Mouse (Mus musculus) forebrain, embryonic 12.5 days (tissue): Measurements from ENCODE around the gene Mkrn2. TPM values are rescaled to one million over a fixed set of nuclear protein-coding genes. Genes with fewer than 3 reads are reported as not detected.

Experiments used
- ATAC-seq: fragments of 200-750 bp; cut with Nextera tagmentation; 2 replicates; pipeline ENCODE4 v1.8.0; 2017; ENCODE audit warnings: moderate TSS enrichment; ENCODE audit not compliant: low FRiP score
- H3K27ac ChIP-seq: fragments of 300-500 bp; sonication (generic); 2 replicates; pipeline ENCODE4 v1.5.1; 2016; ENCODE audit warnings: mild to moderate bottlenecking
- H3K27me3 ChIP-seq: fragments of 300-500 bp; sonication (generic); 2 replicates; pipeline ENCODE4 v1.6.1; 2016; ENCODE audit warnings: mild to moderate bottlenecking
- H3K36me3 ChIP-seq: fragments of 300-500 bp; sonication (generic); replicated peaks from 2 replicates; pipeline ENCODE4 v1.6.1; 2016; ENCODE audit warnings: mild to moderate bottlenecking
- H3K4me1 ChIP-seq: fragments of 300-500 bp; sonication (generic); 2 replicates; pipeline ENCODE4 v1.6.1; 2016
- H3K4me2 ChIP-seq: fragments of 300-500 bp; sonication (generic); 2 replicates; pipeline ENCODE4 v1.6.1; 2016; ENCODE audit warnings: mild to moderate bottlenecking, moderate library complexity
- H3K4me3 ChIP-seq: fragments of 300-500 bp; sonication (generic); replicated peaks from 2 replicates; pipeline ENCODE4 v1.5.1; 2016; ENCODE audit warnings: mild to moderate bottlenecking
- H3K9ac ChIP-seq: fragments of 300-500 bp; sonication (generic); 2 replicates; pipeline ENCODE4 v1.6.1; 2016; ENCODE audit warnings: mild to moderate bottlenecking
- H3K9me3 ChIP-seq: fragments of 300-500 bp; sonication (generic); 2 replicates; pipeline ENCODE4 v1.6.1; 2016
- WGBS: fragments of 180-500 bp; shearing (Covaris S2); methylation state at CpG from one replicate; pipeline ENCODE4 v1.1.7; 2016; 5-methylcytosine and 5-hydroxymethylcytosine counted together
- polyA plus RNA-seq: library from polyadenylated mRNA; unstranded; fragments of >200 nt; fragmentation: Nextera tagmentation; extraction: Ambion mirVana; gene quantifications from 2 replicates; pipeline ENCODE4 v1.2.1, GENCODE M21; 2016

Mkrn2 gene
- polyA plus RNA-seq, 1 experiment from 2014 or later = 28.2 TPM

GRCm38 (mm10) chr6:115584176-115584575 lies 17.5 kb upstream of the Mkrn2 start:
- H3K9me3 ChIP-seq = no peaks in the 10 kb centered on the region
- no peak overlapping the region for H3K27ac ChIP-seq
- H3K4me2 ChIP-seq = no peak overlapping the region
- no peaks in the 10 kb centered on the region for H3K27me3 ChIP-seq
- WGBS = 82% methylated on average over 3 of the region's 3 CpGs
- no peak overlapping the region for H3K4me3 ChIP-seq
- peaks cover 15% of the 10 kb centered on the region for H3K36me3 ChIP-seq
- ATAC-seq = no peak
- H3K4me1 ChIP-seq = no peaks in the 10 kb centered on the region
- no peak overlapping the region for H3K9ac ChIP-seq

DNA sequence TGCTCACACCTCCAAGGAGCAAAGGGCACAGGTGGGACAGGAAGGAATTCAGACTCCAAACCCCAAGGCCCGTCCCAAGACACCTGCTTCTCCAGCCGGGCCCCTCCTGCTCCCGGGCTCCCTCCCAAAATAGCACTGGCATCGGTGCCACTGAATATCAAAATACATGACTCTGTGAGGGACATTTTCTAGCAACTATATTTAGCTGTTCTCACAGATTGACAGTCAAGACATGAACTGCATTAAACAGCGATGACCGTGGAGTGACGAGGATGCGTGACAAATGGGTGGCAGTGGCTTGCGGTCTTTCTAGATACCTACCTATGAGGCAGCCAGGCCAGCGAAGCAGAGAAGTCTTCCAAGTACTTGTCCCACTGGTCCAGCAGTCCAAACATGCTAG lies 15.4 kb upstream of the Mkrn2 start:
- H3K4me1 ChIP-seq = no peaks in the 10 kb centered on the region
- no peak for ATAC-seq
- no peak overlapping the region for H3K9ac ChIP-seq
- H3K36me3 ChIP-seq = peaks cover 4% of the 10 kb centered on the region; the same call in 1 of the 2 replicates
- no peaks in the 10 kb centered on the region for H3K27me3 ChIP-seq
- WGBS = 92% methylated on average over 10 of the region's 10 CpGs
- H3K4me3 ChIP-seq = no peak overlapping the region
- no peaks in the 10 kb centered on the region for H3K9me3 ChIP-seq
- no peak overlapping the region for H3K4me2 ChIP-seq
- no peak overlapping the region for H3K27ac ChIP-seq

DNA sequence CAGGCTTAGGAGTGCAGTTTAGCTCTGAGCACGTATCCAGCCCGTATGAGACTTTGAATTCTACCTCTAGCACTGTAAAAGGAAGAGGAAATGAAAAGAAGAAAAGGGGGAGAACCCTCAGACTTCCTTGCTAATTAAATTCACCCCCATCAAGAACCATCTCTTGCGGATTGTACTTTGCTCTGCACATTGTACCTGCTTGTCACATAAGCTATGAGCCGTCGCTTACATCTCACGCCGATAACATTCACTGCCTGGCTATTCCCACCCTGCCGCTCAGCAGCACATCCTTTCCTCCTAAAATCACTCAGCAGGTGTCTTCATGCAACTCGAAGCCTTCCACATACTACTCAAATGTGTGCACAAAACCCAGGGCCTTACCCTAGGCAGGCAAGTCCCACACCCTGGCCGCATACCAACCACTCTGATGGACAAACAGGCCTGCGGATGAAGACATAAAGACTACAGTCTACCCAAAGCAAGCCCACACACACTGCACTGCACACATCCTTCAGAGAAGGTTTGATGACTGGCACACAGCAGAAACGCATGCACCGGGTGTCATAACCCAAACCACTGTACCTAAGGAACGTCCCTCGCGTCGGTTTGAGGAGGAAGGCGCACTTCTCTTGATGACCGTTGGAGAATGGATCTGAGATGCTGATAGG lies 9.9 kb upstream of the Mkrn2 start:
- ATAC-seq = no peak
- Histone ChIP-seq H3K4me2 (no peak overlapping the region), H3K4me1 (no peaks in the 10 kb centered on the region), H3K36me3 (no peaks in the 10 kb centered on the region), H3K27ac (no peak overlapping the region), H3K9ac (no peak overlapping the region), H3K9me3 (no peaks in the 10 kb centered on the region), H3K4me3 (no peak overlapping the region), H3K27me3 (no peaks in the 10 kb centered on the region; the same call in 1 of the 2 replicates)
- 90% methylated on average over 19 of the region's 19 CpGs for WGBS

- H3K27ac ChIP-seq = no peak within 1 kb of the TSS
- H3K9me3 ChIP-seq = no peaks in the 10 kb centered on the region
- H3K4me2 ChIP-seq = no peak within 1 kb of the TSS
- H3K9ac ChIP-seq = no peak within 1 kb of the TSS
- H3K36me3 ChIP-seq = no peaks in the 10 kb centered on the region
- no peaks in the 10 kb centered on the region; the same call in 1 of the 2 replicates for H3K27me3 ChIP-seq
- WGBS = 72% methylated on average over 5 of the region's 5 CpGs
- no peak within 1 kb of the TSS for H3K4me3 ChIP-seq
- no peak for ATAC-seq
- H3K4me1 ChIP-seq = no peaks in the 10 kb centered on the region
These were observed 9.2 kb upstream of the Mkrn2 start, which contains the start of gene Mkrn2os for GRCm38 (mm10) chr6:115592458-115592857. Mkrn2os (minus strand) TSS chr6:115592576.

GRCm38 (mm10) chr6:115593252-115593651 lies 8.4 kb upstream of the Mkrn2 start:
- H3K4me3 ChIP-seq = no peak overlapping the region
- H3K27ac ChIP-seq = no peak overlapping the region
- no peaks in the 10 kb centered on the region for H3K4me1 ChIP-seq
- 84% methylated on average over 4 of the region's 4 CpGs for WGBS
- no peaks in the 10 kb centered on the region; the same call in 1 of the 2 replicates for H3K27me3 ChIP-seq
- no peaks in the 10 kb centered on the region for H3K9me3 ChIP-seq
- ATAC-seq = no peak
- no peak overlapping the region for H3K4me2 ChIP-seq
- H3K9ac ChIP-seq = no peak overlapping the region
- H3K36me3 ChIP-seq = no peaks in the 10 kb centered on the region

DNA sequence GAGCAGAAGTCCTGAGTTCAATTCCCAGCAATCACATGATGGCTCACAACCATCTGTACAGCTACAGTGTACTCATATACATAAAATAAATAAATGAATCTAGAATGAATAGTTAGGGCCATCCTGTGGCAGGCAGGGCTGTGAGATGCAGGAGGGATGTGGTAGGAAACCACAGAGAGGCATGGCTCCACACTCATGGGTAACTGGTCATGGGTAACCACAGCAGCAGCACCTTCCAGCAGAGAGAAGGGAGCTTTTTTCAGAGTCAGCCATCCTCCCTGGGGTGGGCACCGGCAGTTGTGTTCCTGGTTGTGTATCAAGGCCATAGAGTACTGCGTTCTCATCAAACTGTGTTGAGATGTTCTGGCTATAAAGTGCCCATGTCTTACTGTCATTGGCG lies 7.2 kb upstream of the Mkrn2 start:
- no peak overlapping the region for H3K27ac ChIP-seq
- H3K4me1 ChIP-seq = no peaks in the 10 kb centered on the region
- 95% methylated on average over 3 of the region's 3 CpGs for WGBS
- H3K4me3 ChIP-seq = no peak overlapping the region
- no peak overlapping the region for H3K4me2 ChIP-seq
- no peaks in the 10 kb centered on the region for H3K36me3 ChIP-seq
- H3K9ac ChIP-seq = no peak overlapping the region
- no peaks in the 10 kb centered on the region for H3K9me3 ChIP-seq
- ATAC-seq = no peak
- H3K27me3 ChIP-seq = no peaks in the 10 kb centered on the region; the same call in 1 of the 2 replicates

GRCm38 (mm10) chr6:115595667-115596066 lies 6.0 kb upstream of the Mkrn2 start:
- no peak for ATAC-seq
- WGBS = 71% methylated on average over 3 of the region's 3 CpGs

GRCm38 (mm10) chr6:115601322-115601714 lies 384 bp upstream of the Mkrn2 start:
- no peaks in the 10 kb centered on the region for H3K9me3 ChIP-seq
- peaks cover 12% of the 10 kb centered on the region for H3K4me1 ChIP-seq
- H3K27me3 ChIP-seq = no peaks in the 10 kb centered on the region
- H3K27ac ChIP-seq = no peak overlapping the region
- H3K36me3 ChIP-seq = no peaks in the 10 kb centered on the region
- 66% methylated on average over 4 of the region's 4 CpGs for WGBS
- H3K4me2 ChIP-seq = peak overlapping the region; percentile 73
- H3K4me3 ChIP-seq = peak overlapping the region; percentile 96
- H3K9ac ChIP-seq = peak overlapping the region; percentile 91; the same call in 1 of the 2 replicates
- ATAC-seq = peak; percentile 15

More at GRCm38 (mm10) chr6:115595667-115596066, 6.0 kb upstream of the Mkrn2 start:
- H3K27me3 ChIP-seq = no peaks in the 10 kb centered on the region; the same call in 1 of the 2 replicates
- no peak overlapping the region for H3K4me2 ChIP-seq
- H3K27ac ChIP-seq = no peak overlapping the region
- H3K9ac ChIP-seq = no peak overlapping the region
- H3K9me3 ChIP-seq = no peaks in the 10 kb centered on the region
- no peaks in the 10 kb centered on the region for H3K36me3 ChIP-seq
- no peak overlapping the region for H3K4me3 ChIP-seq
- H3K4me1 ChIP-seq = no peaks in the 10 kb centered on the region

- Histone ChIP-seq H3K4me2 (no peak overlapping the region), H3K9ac (no peak overlapping the region), H3K4me1 (peaks cover 17% of the 10 kb centered on the region), H3K4me3 (no peak overlapping the region), H3K27ac (no peak overlapping the region), H3K27me3 (no peaks in the 10 kb centered on the region), H3K9me3 (no peaks in the 10 kb centered on the region), H3K36me3 (peaks cover 19% of the 10 kb centered on the region)
- 88% methylated on average over 1 of the region's 1 CpGs for WGBS
- ATAC-seq = no peak
These were observed 4.8 kb downstream of the Mkrn2 start for GRCm38 (mm10) chr6:115606461-115606860.

GRCm38 (mm10) chr6:115607429-115607828 lies 5.7 kb downstream of the Mkrn2 start:
- Histone ChIP-seq H3K36me3 (peaks cover 28% of the 10 kb centered on the region), H3K4me3 (no peak overlapping the region), H3K9ac (no peak overlapping the region), H3K4me1 (peaks cover 14% of the 10 kb centered on the region), H3K27ac (no peak overlapping the region), H3K4me2 (no peak overlapping the region), H3K27me3 (no peaks in the 10 kb centered on the region), H3K9me3 (no peaks in the 10 kb centered on the region)
- 75% methylated on average over 4 of the region's 4 CpGs for WGBS
- no peak for ATAC-seq

DNA sequence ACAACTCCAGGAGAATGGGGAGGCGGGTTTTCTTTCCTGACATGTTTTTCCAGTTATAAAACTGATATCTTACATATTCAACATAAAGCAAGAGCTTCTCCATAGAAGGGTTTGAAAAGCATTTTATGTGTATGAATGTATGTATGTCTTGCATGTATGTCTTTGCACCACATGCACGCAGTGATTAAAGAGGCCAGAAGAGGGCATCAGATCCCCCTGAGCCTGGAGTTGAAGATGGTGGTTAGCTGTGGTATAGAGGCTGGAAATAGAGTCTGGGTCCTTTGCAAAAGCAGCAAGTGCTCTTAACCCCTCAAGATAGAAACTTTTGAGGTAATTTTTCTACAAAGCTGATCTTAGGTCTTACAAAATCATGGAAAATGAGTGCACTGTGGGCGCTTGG lies 7.4 kb downstream of the Mkrn2 start:
- 65% methylated on average over 3 of the region's 3 CpGs for WGBS
- Histone ChIP-seq H3K9me3 (no peaks in the 10 kb centered on the region), H3K9ac (no peak overlapping the region), H3K27ac (no peak overlapping the region), H3K4me3 (no peak overlapping the region), H3K4me2 (no peak overlapping the region), H3K27me3 (no peaks in the 10 kb centered on the region), H3K4me1 (0 out of 2 replicates have a peak, but pooled peaks cover 5% of the 10 kb centered on the region), H3K36me3 (peaks cover 43% of the 10 kb centered on the region)
- ATAC-seq = no peak

GRCm38 (mm10) chr6:115610301-115610700 lies 8.6 kb downstream of the Mkrn2 start:
- no peak for ATAC-seq
- Histone ChIP-seq H3K9me3 (no peaks in the 10 kb centered on the region), H3K4me2 (no peak overlapping the region), H3K4me1 (0 out of 2 replicates have a peak, but pooled peaks cover 5% of the 10 kb centered on the region), H3K27ac (no peak overlapping the region), H3K4me3 (no peak overlapping the region), H3K9ac (no peak overlapping the region), H3K36me3 (peaks cover 55% of the 10 kb centered on the region), H3K27me3 (no peaks in the 10 kb centered on the region)
- WGBS = 94% methylated on average over 5 of the region's 5 CpGs

DNA sequence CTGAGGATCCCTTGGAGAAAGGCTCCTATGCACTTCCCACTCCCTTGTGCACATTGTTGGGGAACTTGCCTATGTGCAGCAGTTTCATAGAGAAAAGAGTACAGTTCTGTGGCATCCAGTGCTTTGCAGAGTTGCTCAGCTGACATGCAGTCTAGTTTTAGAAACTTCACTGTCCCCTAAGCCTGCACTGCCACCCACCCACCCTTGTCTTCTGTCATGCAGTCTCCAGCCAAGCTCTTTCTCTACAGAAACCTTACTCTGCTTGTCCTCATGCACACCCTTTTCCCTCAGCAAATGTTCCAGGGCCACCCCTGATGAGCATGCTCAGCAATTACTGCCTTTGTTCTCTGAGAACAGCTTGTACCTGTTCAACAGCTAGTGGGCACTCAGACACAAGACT lies 12.1 kb downstream of the Mkrn2 start:
- Histone ChIP-seq H3K4me1 (no peaks in the 10 kb centered on the region), H3K4me3 (no peak overlapping the region), H3K36me3 (peaks cover 90% of the 10 kb centered on the region), H3K27me3 (no peaks in the 10 kb centered on the region), H3K9ac (no peak overlapping the region), H3K27ac (no peak overlapping the region), H3K9me3 (no peaks in the 10 kb centered on the region), H3K4me2 (no peak overlapping the region)
- no peak for ATAC-seq
